Mouse (Mus musculus): ENCODE data around the gene Vpreb2.

DNA sequence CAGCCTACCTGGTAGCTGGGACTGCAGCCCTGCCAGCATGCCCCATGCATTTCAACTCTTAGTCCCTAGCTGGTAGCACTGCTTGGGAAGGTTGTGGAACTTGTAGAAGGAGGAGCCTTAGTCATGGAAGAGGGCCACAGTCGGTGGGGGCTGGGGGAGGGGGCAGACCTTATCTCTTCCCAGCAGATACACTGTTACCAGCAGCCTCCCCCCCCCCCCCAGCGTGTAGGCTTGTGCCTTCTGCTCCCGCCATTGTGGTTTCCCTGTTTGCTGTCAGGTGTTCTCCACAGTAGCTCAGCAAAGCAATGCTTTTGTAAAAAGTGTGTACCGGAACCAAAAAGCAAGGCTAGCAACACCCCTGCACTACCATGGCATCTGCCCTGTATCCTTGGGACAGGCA, 28.6 kb upstream of the Vpreb2 start:
- TF ChIP-seq EP300 (IDR thresholded peaks at IDR 0.05; ENCODE audit: low read depth): no peak
- no peak for TF ChIP-seq CTCF (IDR thresholded peaks at IDR 0.05; ENCODE audit: low read depth)

Data from heart, postnatal 0 days (tissue).